Mouse (Mus musculus): ENCODE data around the gene Ism2. TPM values are rescaled to one million over a fixed set of nuclear protein-coding genes. Genes with fewer than 3 reads are reported as not detected.

The Ism2 gene
- total and polyA plus RNA-seq, 3 experiments: not detected

GRCm38 (mm10) chr12:87305767-87306583, 6.5 kb upstream of the Ism2 start:
- DNase-seq (ENCODE audit: low read depth, low spot score): no peak
- no peak overlapping the region for H3K27ac ChIP-seq (ENCODE audit: control insufficient read depth, low read depth, low read length)
- no peaks in the 10 kb centered on the region for H3K9me3 ChIP-seq (replicated peaks; ENCODE audit: insufficient read depth, low read length)
- no peaks in the 10 kb centered on the region for H3K4me1 ChIP-seq (ENCODE audit: control insufficient read depth in 1 of 2, insufficient read depth in 2 of 2, low read length in 2 of 2)
- no peaks in the 10 kb centered on the region for H3K79me2 ChIP-seq (ENCODE audit: control insufficient read depth, insufficient read depth, low read length, poor library complexity)
- no peak for TF ChIP-seq POLR2AphosphoS2 (IDR thresholded peaks at IDR 0.05; ENCODE audit: low read length)
- no peak for TF ChIP-seq KAT2A (conservative IDR thresholded peaks at IDR 0.05; ENCODE audit: low read depth, low read length)
- no peak for TF ChIP-seq MYB (IDR thresholded peaks at IDR 0.05; ENCODE audit: low read depth, low read length)
- TF ChIP-seq HCFC1 (IDR thresholded peaks at IDR 0.05; ENCODE audit: low read depth, low read length): no peak
- H3K36me3 ChIP-seq (ENCODE audit: control insufficient read depth in 1 of 2, insufficient read depth in 2 of 2, low read length in 2 of 2): peaks cover 0 to 6% of the 10 kb centered on the region in 2 experiments; a peak in 2 of 4 replicates
- H3K27me3 ChIP-seq (ENCODE audit: control insufficient read depth in 1 of 2, insufficient read depth in 2 of 2, low read length in 2 of 2): no peaks in the 10 kb centered on the region
- H3K9ac ChIP-seq (ENCODE audit: control insufficient read depth, low read depth, low read length, poor library complexity, severe bottlenecking): no peak overlapping the region
- no peak overlapping the region for H3K4me3 ChIP-seq (ENCODE audit: control insufficient read depth in 1 of 2, insufficient read depth in 1 of 2, low read depth in 2 of 2, low read length in 2 of 2)

DNA sequence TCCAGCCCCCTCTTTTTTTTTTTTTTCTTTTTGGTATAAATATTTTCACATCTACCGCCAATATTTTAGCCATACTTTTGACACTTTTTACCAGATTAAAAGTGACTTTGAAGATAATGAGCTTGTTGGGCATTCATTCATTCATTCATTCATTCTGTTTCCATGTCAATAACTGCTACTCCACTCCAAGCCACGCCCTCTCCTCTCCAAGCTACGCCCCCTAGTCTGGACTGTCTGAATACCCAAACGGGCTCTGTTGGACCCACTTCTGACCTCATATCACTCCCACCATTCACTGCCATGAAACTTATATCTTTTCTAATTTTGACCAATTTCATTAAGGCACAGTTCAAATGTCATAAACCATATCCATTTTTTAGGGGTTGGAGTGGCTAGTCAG, 1.7 kb upstream of the Ism2 start:
- no peak overlapping the region for H3K27ac ChIP-seq (ENCODE audit: control insufficient read depth, low read depth, low read length)
- no peaks in the 10 kb centered on the region for H3K4me1 ChIP-seq (ENCODE audit: control insufficient read depth in 1 of 2, insufficient read depth in 2 of 2, low read length in 2 of 2)
- H3K4me3 ChIP-seq (ENCODE audit: control insufficient read depth in 1 of 2, insufficient read depth in 1 of 2, low read depth in 2 of 2, low read length in 2 of 2): no peak overlapping the region
- no peaks in the 10 kb centered on the region for H3K79me2 ChIP-seq (ENCODE audit: control insufficient read depth, insufficient read depth, low read length, poor library complexity)
- H3K27me3 ChIP-seq (ENCODE audit: control insufficient read depth in 1 of 2, insufficient read depth in 2 of 2, low read length in 2 of 2): no peaks in the 10 kb centered on the region
- no peak for TF ChIP-seq RCOR1 (IDR thresholded peaks at IDR 0.05; ENCODE audit: low read depth, low read length)
- TF ChIP-seq HCFC1 (IDR thresholded peaks at IDR 0.05; ENCODE audit: low read depth, low read length): no peak
- TF ChIP-seq RAD21 (IDR thresholded peaks at IDR 0.05; ENCODE audit: low read depth, low read length): no peak
- no peak for TF ChIP-seq TAL1 (IDR thresholded peaks at IDR 0.05; ENCODE audit: low read length)
- no peaks in the 10 kb centered on the region for H3K9me3 ChIP-seq (replicated peaks; ENCODE audit: insufficient read depth, low read length)
- no peak for DNase-seq (ENCODE audit: low read depth, low spot score)
- H3K36me3 ChIP-seq (ENCODE audit: control insufficient read depth in 1 of 2, insufficient read depth in 2 of 2, low read length in 2 of 2): no peaks in the 10 kb centered on the region
- H3K9ac ChIP-seq (ENCODE audit: control insufficient read depth, low read depth, low read length, poor library complexity, severe bottlenecking): no peak overlapping the region

DNA sequence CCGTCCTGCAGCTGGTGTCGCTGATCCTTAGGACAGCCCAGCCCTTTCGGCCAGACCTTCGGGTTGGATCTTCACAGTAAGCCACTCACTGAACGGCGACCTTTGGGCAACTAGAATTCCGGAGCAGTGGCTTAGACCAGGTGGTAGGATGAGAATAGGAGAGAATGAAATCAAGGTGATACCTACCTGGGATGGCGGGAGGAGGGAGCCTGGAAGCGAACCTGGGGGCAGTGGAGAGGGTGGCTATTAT, 861 bp upstream of the Ism2 start:
- H3K36me3 ChIP-seq (ENCODE audit: control insufficient read depth in 1 of 2, insufficient read depth in 2 of 2, low read length in 2 of 2): no peaks in the 10 kb centered on the region
- no peaks in the 10 kb centered on the region for H3K27me3 ChIP-seq (ENCODE audit: control insufficient read depth in 1 of 2, insufficient read depth in 2 of 2, low read length in 2 of 2)
- no peaks in the 10 kb centered on the region for H3K9me3 ChIP-seq (replicated peaks; ENCODE audit: insufficient read depth, low read length)
- no peak for TF ChIP-seq POLR2A (IDR thresholded peaks at IDR 0.05; ENCODE audit: control insufficient read depth in 1 of 2, insufficient read depth in 1 of 2, low read depth in 1 of 2, low read length in 2 of 2, poor library complexity in 1 of 2)
- TF ChIP-seq ETS1 (IDR thresholded peaks at IDR 0.05; ENCODE audit: low read depth, low read length): no peak
- no peak for TF ChIP-seq UBTF (IDR thresholded peaks at IDR 0.05; ENCODE audit: borderline replicate concordance, insufficient read depth, low read depth, low read length)
- no peak for TF ChIP-seq ZKSCAN1 (IDR thresholded peaks at IDR 0.05; ENCODE audit: low read depth, low read length)
- no peak for TF ChIP-seq CHD1 (IDR thresholded peaks at IDR 0.05; ENCODE audit: low read depth, low read length)
- TF ChIP-seq MAX (IDR thresholded peaks at IDR 0.05; ENCODE audit: low read length): no peak
- no peak for TF ChIP-seq GATA1 (IDR thresholded peaks at IDR 0.05; ENCODE audit: low read depth, low read length)
- TF ChIP-seq POLR2AphosphoS2 (IDR thresholded peaks at IDR 0.05; ENCODE audit: low read length): no peak
- no peak for TF ChIP-seq TAL1 (IDR thresholded peaks at IDR 0.05; ENCODE audit: low read length)
- TF ChIP-seq TBP (IDR thresholded peaks at IDR 0.05; ENCODE audit: low read depth, low read length): no peak
- no peak for TF ChIP-seq ZMIZ1 (IDR thresholded peaks at IDR 0.05; ENCODE audit: low read depth, low read length)
- TF ChIP-seq CHD2 (IDR thresholded peaks at IDR 0.05; ENCODE audit: low read length): no peak
- no peak for TF ChIP-seq TCF12 (IDR thresholded peaks at IDR 0.05; ENCODE audit: low read depth, low read length)
- TF ChIP-seq ZNF384 (IDR thresholded peaks at IDR 0.05; ENCODE audit: low read depth, low read length): no peak
- TF ChIP-seq NRF1 (IDR thresholded peaks at IDR 0.05; ENCODE audit: insufficient read depth, low read depth, low read length, poor library complexity, severe bottlenecking): no peak
- TF ChIP-seq GABPA (IDR thresholded peaks at IDR 0.05; ENCODE audit: low read depth, low read length): no peak
- no peak for TF ChIP-seq ELF1 (IDR thresholded peaks at IDR 0.05; ENCODE audit: low read depth, low read length)
- no peak for TF ChIP-seq MXI1 (IDR thresholded peaks at IDR 0.05; ENCODE audit: low read depth, low read length)
- no peak for TF ChIP-seq RAD21 (IDR thresholded peaks at IDR 0.05; ENCODE audit: low read depth, low read length)
- H3K79me2 ChIP-seq (ENCODE audit: control insufficient read depth, insufficient read depth, low read length, poor library complexity): no peaks in the 10 kb centered on the region
- no peak overlapping the region for H3K27ac ChIP-seq (ENCODE audit: control insufficient read depth, low read depth, low read length)
- H3K4me1 ChIP-seq (ENCODE audit: control insufficient read depth in 1 of 2, insufficient read depth in 2 of 2, low read length in 2 of 2): no peaks in the 10 kb centered on the region
- no peak overlapping the region for H3K4me3 ChIP-seq (ENCODE audit: control insufficient read depth in 1 of 2, insufficient read depth in 1 of 2, low read depth in 2 of 2, low read length in 2 of 2)
- no peak overlapping the region for H3K9ac ChIP-seq (ENCODE audit: control insufficient read depth, low read depth, low read length, poor library complexity, severe bottlenecking)
- no peak for DNase-seq (ENCODE audit: low read depth, low spot score)

All from MEL (cell line).